Mouse (Mus musculus) hindbrain, embryonic 13.5 days (tissue): ENCODE measurements at regions not wholly inside any gene's neighbourhood (a gene's known extent, or its start where the extent isn't known, plus 50 kb on each side); places are given as distances from the start of the nearest gene placed in this dataset.
A peak's percentile ranks its signal among the peaks of the same experiment; 100 is the strongest.

ENCODE experiments used
- ATAC-seq: fragments of 200-750 bp; cut with Nextera tagmentation; 2 replicates; pipeline ENCODE4 v1.8.0; 2017; ENCODE audit warnings: moderate TSS enrichment; ENCODE audit not compliant: low FRiP score
- H3K27ac ChIP-seq: fragments of 300-500 bp; sonication (generic); 2 replicates; pipeline ENCODE4 v1.5.1; 2015; ENCODE audit warnings: inconsistent platforms, mild to moderate bottlenecking, moderate library complexity
- H3K27me3 ChIP-seq: fragments of 300-500 bp; sonication (generic); 2 replicates; pipeline ENCODE4 v1.6.1; 2015; ENCODE audit warnings: mild to moderate bottlenecking, inconsistent platforms
- H3K36me3 ChIP-seq: fragments of 300-500 bp; sonication (generic); 2 replicates; pipeline ENCODE4 v1.6.1; 2015; ENCODE audit warnings: mild to moderate bottlenecking, inconsistent platforms
- H3K4me1 ChIP-seq: fragments of 300-500 bp; sonication (generic); replicated peaks from 2 replicates; pipeline ENCODE4 v1.6.1; 2015; ENCODE audit warnings: inconsistent platforms
- H3K4me2 ChIP-seq: fragments of 300-500 bp; sonication (generic); 2 replicates; pipeline ENCODE4 v1.6.1; 2015; ENCODE audit warnings: inconsistent platforms, mild to moderate bottlenecking, moderate library complexity
- H3K4me3 ChIP-seq: fragments of 300-500 bp; sonication (generic); 2 replicates; pipeline ENCODE4 v1.5.1; 2015; ENCODE audit warnings: mild to moderate bottlenecking, inconsistent platforms
- H3K9ac ChIP-seq: fragments of 300-500 bp; sonication (generic); 2 replicates; pipeline ENCODE4 v1.6.1; 2015; ENCODE audit warnings: mild to moderate bottlenecking, inconsistent platforms
- H3K9me3 ChIP-seq: fragments of 300-500 bp; sonication (generic); 2 replicates; pipeline ENCODE4 v1.6.1; 2016; ENCODE audit warnings: inconsistent platforms
- WGBS: fragments of 180-500 bp; shearing (Covaris S2); methylation state at CpG from one replicate; pipeline ENCODE4 v1.1.7; 2015; 5-methylcytosine and 5-hydroxymethylcytosine counted together

DNA sequence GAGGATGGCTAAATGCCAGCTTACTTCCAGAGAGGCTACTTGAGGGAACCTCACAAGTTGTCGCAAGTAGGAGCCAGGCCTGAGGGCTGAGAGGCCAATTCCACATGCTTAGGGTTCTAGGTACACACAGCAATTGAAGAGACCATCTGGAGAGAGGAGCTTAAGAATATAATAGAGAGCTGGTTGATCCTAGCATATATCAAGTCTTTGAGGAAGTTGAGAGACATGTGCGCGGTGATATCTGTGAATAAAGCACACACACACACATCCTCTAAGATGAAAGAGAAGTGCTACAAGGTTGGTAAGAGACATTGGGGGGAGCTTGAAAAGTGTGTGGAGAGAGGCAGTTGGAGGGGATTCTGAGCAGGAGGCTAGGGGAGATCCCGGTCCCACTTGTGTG is 189.5 kb downstream of the Zfp462 start:
- peaks cover 10% of the 10 kb centered on the region for H3K4me1 ChIP-seq
- H3K27ac ChIP-seq: no peak overlapping the region
- no peak for ATAC-seq
- peaks cover 8% of the 10 kb centered on the region; the same call in 1 of the 2 replicates for H3K27me3 ChIP-seq
- no peaks in the 10 kb centered on the region for H3K36me3 ChIP-seq
- 97% methylated on average over 4 of the region's 4 CpGs for WGBS
- H3K4me2 ChIP-seq: no peak overlapping the region
- H3K9me3 ChIP-seq: 0 out of 2 replicates have a peak, but pooled peaks cover 5% of the 10 kb centered on the region
- no peak overlapping the region for H3K4me3 ChIP-seq
- H3K9ac ChIP-seq: no peak overlapping the region

DNA sequence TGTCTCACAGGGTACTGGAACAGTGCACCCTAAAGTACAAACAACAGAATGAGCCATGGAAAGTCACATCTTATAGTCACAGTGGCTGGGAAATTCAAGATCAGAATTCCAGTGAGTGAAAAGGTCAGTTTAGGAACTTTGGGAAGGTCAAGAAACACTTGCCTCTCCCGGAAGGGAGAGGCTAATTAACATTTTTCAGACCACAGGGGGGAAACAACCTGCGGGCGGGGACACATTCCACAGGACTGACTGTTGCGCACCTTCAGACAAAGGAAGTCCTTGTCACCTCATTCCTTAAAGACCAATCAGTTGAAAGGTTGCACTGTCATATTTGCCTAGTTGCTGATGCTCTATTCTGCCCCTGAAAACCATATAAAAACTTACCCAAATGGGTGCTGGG is 189.9 kb downstream of the Zfp462 start:
- Histone ChIP-seq H3K27me3 (peaks cover 8% of the 10 kb centered on the region; the same call in 1 of the 2 replicates), H3K36me3 (no peaks in the 10 kb centered on the region), H3K4me1 (peaks cover 10% of the 10 kb centered on the region), H3K9me3 (0 out of 2 replicates have a peak, but pooled peaks cover 5% of the 10 kb centered on the region), H3K9ac (no peak overlapping the region), H3K4me3 (no peak overlapping the region), H3K4me2 (no peak overlapping the region), H3K27ac (no peak overlapping the region)
- 58% methylated on average over 4 of the region's 4 CpGs for WGBS
- no peak for ATAC-seq

DNA sequence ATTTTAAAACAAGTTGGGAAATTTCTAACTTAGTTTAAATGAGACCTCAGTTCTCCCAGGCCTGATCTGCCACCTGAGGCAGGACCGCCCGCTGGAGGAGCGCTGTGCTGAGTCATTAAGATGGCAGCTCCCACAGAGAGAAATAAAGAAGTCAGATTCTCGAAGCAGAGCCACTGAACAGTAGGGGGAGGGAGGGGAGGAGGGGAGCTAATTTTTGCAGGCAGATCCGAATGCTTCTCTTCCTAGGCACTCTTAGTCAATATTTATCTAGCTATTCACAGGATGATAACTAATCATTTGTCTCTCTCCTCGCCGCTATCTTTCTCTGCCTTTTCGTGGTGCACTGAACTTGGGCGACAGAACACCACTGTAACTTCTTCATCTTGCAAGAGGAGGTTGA is 191.4 kb downstream of the Zfp462 start:
- Histone ChIP-seq H3K4me3 (no peak overlapping the region), H3K4me2 (peak overlapping the region; percentile 33), H3K36me3 (no peaks in the 10 kb centered on the region), H3K27me3 (peaks cover 8% of the 10 kb centered on the region; the same call in 1 of the 2 replicates), H3K4me1 (peaks cover 10% of the 10 kb centered on the region), H3K27ac (no peak overlapping the region), H3K9me3 (0 out of 2 replicates have a peak, but pooled peaks cover 5% of the 10 kb centered on the region), H3K9ac (no peak overlapping the region)
- ATAC-seq: no peak
- WGBS: 7% methylated on average over 9 of the region's 9 CpGs

DNA sequence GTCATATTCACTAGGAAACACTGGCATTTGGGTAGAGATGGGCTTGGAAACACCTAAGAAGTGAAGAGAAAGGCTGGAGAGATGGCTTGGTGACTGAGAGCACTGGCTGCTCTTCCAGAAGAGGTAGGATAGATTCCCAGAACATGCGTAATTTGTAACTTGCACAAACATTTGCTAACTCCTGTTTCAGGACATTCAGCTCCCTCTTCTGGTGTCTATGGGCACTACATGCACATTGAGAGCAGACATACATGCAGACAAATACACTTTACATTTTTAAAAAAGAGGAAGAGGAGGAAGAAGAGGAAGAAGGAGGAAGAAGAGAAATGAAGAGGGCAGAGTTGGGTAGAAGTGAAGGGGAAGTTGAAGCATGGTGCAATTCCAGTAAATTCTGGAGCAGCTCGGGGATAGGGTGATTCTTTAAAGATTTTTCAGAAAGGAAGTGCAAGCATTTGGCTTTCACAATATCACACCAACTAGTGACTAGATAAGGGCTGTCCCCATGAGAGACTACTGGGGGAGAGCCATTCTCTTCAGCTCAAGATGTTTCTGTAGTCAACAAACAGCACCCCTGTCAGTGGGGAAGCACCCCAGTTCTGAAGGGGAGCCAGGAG is 193.0 kb downstream of the Zfp462 start:
- no peak overlapping the region for H3K4me2 ChIP-seq
- WGBS: 96% methylated on average over 2 of the region's 2 CpGs
- H3K27me3 ChIP-seq: peaks cover 8% of the 10 kb centered on the region; the same call in 1 of the 2 replicates
- ATAC-seq: no peak
- no peaks in the 10 kb centered on the region for H3K36me3 ChIP-seq
- peaks cover 10% of the 10 kb centered on the region for H3K4me1 ChIP-seq
- no peak overlapping the region for H3K27ac ChIP-seq
- H3K9ac ChIP-seq: no peak overlapping the region
- no peak overlapping the region for H3K4me3 ChIP-seq
- 0 out of 2 replicates have a peak, but pooled peaks cover 5% of the 10 kb centered on the region for H3K9me3 ChIP-seq

DNA sequence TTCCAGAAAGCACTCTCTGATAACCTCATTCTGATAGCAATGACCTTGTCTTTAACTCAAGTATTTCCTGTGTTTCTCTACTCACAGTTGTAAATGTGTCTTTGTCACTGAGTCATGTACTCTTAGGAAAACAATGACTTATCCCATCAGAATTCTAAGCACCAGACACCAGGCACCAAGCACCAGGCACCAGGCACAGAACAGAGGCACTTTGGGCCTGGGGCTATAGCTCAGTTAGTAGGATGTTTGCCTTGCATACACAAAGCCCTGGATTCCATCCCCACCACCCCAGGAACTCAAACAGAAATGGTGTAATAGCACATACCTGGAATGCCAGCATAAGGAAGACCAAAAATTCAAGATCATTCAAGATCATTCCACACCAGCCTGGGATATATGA is 196.5 kb downstream of the Zfp462 start:
- no peak for ATAC-seq
- no peaks in the 10 kb centered on the region for H3K27me3 ChIP-seq
- H3K36me3 ChIP-seq: no peaks in the 10 kb centered on the region
- H3K9ac ChIP-seq: no peak overlapping the region
- no peak overlapping the region for H3K4me3 ChIP-seq
- peaks cover 12% of the 10 kb centered on the region for H3K4me1 ChIP-seq
- no peak overlapping the region for H3K27ac ChIP-seq
- no peak overlapping the region for H3K4me2 ChIP-seq
- H3K9me3 ChIP-seq: 0 out of 2 replicates have a peak, but pooled peaks cover 5% of the 10 kb centered on the region

DNA sequence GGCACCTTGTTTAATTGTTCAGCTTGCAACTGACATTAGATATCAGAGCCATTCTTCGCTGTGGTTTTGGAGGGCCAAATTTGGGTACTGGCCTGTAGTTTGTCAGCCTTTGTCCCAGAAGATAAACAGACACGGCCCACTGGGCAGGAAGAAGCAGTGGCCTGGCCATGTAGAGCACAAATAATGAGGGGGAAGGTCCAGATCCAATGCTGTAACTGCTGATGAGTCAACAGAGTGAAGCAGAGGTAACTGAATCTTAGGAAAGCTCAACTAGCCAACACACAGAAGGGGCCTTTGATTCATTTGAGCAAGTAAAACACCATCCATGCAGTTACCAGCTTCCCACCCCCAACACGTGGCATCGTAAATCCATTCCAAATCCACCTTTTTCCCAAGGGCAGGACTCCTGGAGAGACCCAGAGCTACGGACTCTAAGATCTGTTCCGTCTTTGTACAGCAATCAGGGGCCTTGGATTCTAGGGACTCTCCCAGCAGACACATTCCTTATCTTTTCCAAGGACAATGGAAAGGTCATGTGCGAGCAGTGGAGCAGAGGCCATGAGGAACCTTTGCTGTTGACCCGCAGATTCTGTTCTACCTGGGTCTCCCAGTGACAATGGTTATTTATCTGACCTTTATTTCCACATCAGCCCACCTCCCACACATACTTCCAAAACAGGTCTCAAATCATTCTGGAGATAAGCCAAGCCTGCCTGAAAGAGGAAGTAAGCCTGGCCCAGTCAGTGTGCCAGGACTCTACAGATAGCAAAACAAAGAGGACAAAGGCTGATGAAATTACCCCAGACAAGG is 197.3 kb downstream of the Zfp462 start:
- Histone ChIP-seq H3K4me1 (peaks cover 6% of the 10 kb centered on the region), H3K36me3 (no peaks in the 10 kb centered on the region), H3K27me3 (no peaks in the 10 kb centered on the region), H3K27ac (no peak overlapping the region), H3K4me2 (no peak overlapping the region), H3K9me3 (0 out of 2 replicates have a peak, but pooled peaks cover 5% of the 10 kb centered on the region), H3K4me3 (no peak overlapping the region), H3K9ac (no peak overlapping the region)
- WGBS: 81% methylated on average over 8 of the region's 8 CpGs
- no peak for ATAC-seq

DNA sequence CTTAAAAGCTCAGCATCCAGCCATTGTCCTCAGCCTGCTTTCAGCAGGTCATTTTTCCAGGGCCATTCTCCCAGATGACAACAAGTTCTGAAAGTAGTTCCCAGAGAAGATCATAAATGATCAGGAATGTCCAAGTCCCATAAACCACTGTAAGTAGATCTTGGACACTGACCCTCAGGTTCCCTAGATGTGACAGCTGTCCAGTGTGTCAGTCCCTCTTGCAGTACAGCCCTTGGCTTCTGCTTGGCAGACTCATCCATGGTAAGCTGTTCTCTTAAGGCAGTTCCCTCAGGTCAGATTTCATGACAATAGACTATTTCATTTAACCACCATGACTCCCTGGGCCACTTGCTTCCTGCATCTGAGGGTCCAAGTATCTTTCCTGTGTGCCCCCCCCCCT is 198.6 kb downstream of the Zfp462 start:
- ATAC-seq: no peak
- H3K9ac ChIP-seq: no peak overlapping the region
- no peaks in the 10 kb centered on the region for H3K36me3 ChIP-seq
- H3K4me3 ChIP-seq: no peak overlapping the region
- H3K9me3 ChIP-seq: no peaks in the 10 kb centered on the region
- peaks cover 6% of the 10 kb centered on the region for H3K4me1 ChIP-seq
- H3K27ac ChIP-seq: no peak overlapping the region
- H3K4me2 ChIP-seq: no peak overlapping the region
- no peaks in the 10 kb centered on the region for H3K27me3 ChIP-seq

DNA sequence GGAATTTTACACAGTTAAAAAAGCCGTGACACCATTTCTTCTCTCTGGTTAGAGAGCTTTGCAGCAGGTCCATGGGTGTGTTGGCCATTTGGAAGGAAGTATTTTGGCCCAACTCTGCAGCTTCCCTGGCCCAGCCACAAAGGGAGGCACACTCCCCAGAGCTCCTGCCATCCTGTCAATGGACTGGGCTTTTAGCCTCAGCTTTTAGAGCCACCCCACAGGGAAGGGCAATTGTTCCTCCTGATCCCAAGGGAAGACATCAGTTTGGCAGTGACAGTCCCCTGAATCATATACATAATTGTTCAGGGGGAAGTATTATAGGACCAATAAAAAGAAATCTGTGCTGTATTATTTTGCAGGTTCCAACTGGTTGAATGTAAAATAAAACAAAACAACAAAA is 200.1 kb downstream of the Zfp462 start:
- H3K4me2 ChIP-seq: no peak overlapping the region
- no peaks in the 10 kb centered on the region for H3K27me3 ChIP-seq
- no peaks in the 10 kb centered on the region for H3K36me3 ChIP-seq
- no peak for ATAC-seq
- no peak overlapping the region for H3K27ac ChIP-seq
- no peak overlapping the region for H3K4me3 ChIP-seq
- peaks cover 6% of the 10 kb centered on the region for H3K4me1 ChIP-seq
- no peaks in the 10 kb centered on the region for H3K9me3 ChIP-seq
- WGBS: 39% methylated on average over 1 of the region's 1 CpGs
- H3K9ac ChIP-seq: no peak overlapping the region

DNA sequence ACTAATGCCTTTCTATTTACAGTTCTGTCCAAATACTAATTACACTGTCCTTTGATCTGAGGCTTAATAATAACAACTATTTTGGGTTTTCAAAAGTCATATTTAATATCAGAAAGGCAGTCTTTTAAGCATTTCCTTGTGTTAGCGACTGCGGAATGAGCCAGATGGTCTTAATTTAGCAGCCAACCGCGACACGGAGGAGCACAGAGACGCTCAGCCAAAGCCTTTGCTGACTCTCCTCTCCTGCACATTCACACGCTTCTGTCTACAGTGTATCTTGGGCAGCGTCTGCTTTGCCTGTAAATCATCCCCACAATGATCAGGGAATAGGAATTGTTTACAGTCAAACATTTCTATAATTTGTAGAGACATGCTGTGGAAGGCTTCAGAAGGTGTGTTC is 201.1 kb downstream of the Zfp462 start:
- Histone ChIP-seq H3K4me2 (no peak overlapping the region), H3K27ac (no peak overlapping the region), H3K36me3 (no peaks in the 10 kb centered on the region), H3K9me3 (no peaks in the 10 kb centered on the region), H3K4me3 (no peak overlapping the region), H3K4me1 (peaks cover 6% of the 10 kb centered on the region), H3K27me3 (no peaks in the 10 kb centered on the region), H3K9ac (no peak overlapping the region)
- ATAC-seq: no peak
- WGBS: 44% methylated on average over 8 of the region's 8 CpGs

DNA sequence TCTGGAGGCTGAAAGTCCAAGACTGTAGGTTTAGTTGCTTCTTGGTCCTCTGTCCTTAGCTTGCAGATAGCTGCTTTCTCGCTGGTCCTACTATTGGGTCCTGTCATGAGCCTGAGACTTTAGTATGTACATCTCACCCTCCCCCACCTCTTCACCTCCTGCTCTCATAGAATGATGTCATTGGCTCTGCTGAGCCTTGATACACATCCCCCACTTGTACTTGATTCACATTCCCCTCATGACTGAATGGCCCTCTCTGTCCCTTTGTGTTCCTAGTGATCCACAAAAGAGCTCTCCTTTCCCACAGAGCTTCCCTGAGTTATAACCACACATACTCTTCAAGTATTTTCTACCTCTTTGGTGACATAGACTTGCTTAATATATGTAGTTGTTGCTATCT is 201.5 kb upstream of the Rad23b start:
- ATAC-seq: no peak
- WGBS: 70% methylated on average over 1 of the region's 1 CpGs

DNA sequence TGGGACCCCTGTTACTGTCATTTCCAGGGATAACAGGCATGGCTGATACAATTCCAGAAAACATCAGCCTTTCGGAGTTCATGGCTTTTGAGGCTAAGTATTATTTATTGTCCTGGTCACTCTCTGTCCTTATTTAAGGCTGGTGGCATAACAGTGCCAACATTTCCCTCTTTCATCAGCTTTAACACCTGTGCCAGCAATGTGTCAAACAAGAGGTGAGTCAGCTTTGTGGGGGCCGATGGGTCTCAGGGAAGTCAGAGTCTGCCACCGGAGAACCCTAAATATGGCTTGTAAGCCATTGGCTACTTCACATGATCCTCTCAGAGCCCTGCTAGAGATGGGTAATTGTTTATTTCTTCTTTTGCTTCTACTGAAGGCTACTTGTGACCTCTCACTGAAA is 195.3 kb upstream of the Rad23b start:
- H3K36me3 ChIP-seq: no peaks in the 10 kb centered on the region
- no peak overlapping the region for H3K27ac ChIP-seq
- H3K9me3 ChIP-seq: no peaks in the 10 kb centered on the region
- no peaks in the 10 kb centered on the region for H3K27me3 ChIP-seq
- H3K4me3 ChIP-seq: no peak overlapping the region
- no peak for ATAC-seq
- no peak overlapping the region for H3K4me2 ChIP-seq
- no peak overlapping the region for H3K9ac ChIP-seq
- 87% methylated on average over 3 of the region's 3 CpGs for WGBS
- no peaks in the 10 kb centered on the region for H3K4me1 ChIP-seq

More for the DNA sequence above, 201.5 kb upstream of the Rad23b start:
- H3K9me3 ChIP-seq: no peaks in the 10 kb centered on the region
- H3K36me3 ChIP-seq: no peaks in the 10 kb centered on the region
- H3K27ac ChIP-seq: no peak overlapping the region
- H3K27me3 ChIP-seq: no peaks in the 10 kb centered on the region
- H3K4me3 ChIP-seq: no peak overlapping the region
- no peak overlapping the region for H3K9ac ChIP-seq
- no peak overlapping the region for H3K4me2 ChIP-seq
- H3K4me1 ChIP-seq: peaks cover 6% of the 10 kb centered on the region

DNA sequence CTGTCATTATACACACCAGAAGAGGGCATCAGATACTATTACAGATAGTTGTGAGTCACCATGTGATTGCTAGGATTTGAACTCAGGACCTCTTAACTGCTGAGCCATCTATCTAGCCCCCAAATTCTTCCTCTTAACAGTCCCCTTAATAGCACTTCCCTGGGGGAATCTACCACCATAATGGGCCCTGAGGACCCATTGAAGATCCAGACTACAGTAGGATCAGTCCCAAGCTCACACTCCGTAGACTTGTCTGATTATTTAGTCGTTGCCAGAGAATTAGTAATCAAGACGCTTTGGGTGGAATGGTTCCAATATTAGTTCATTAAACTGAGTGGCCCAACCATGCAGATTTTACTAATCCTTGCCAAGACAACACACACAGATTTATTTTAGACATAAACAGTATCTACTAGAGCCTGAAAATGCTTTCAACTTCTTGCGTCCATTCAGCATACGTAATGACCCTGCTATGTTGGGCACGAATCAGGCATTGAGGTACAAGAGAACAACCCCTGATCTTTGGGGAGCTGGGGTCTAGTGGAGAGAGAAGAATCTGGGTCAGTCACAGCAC is 191.6 kb upstream of the Rad23b start:
- Histone ChIP-seq H3K9me3 (no peaks in the 10 kb centered on the region), H3K27me3 (no peaks in the 10 kb centered on the region), H3K27ac (no peak overlapping the region), H3K36me3 (no peaks in the 10 kb centered on the region), H3K4me3 (no peak overlapping the region), H3K9ac (no peak overlapping the region), H3K4me1 (no peaks in the 10 kb centered on the region), H3K4me2 (no peak overlapping the region)
- WGBS: 88% methylated on average over 6 of the region's 6 CpGs
- no peak for ATAC-seq
